Comparison of ENCODE assay signal across 26 mouse cellular contexts in the genomic region with DNA sequence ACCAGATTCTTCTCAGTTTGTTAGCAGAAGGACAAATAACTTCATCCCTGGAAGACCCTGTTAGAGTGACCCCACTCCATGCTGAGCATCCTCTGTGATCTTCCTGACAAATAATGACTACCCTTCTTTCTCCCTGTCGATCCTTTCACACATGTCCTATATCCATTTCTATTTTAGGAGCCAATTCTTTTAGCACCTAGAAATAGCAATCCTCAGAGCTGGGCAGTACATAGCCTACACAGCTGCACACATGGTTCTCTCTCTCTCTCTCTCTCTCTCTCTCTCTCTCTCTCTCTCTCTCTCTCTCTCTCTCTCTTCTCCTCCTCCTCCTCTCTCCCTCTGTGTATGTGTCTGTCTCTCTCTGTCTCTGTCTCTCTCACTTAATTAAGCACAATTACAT.
"Had no signal": no experiment of that assay in that cellular context is flagged by ENCODE, and none has a peak within 500 bp of the region (broad histone marks: within the 10 kb centered on the region; RNA-seq: fewer than 3 reads in every experiment).

No protein-coding gene starts in this region.

- H3K9me3 ChIP-seq: heart, embryonic 10.5 days; heart, embryonic 12.5 days; hindbrain, embryonic 10.5 days; hindbrain, embryonic 12.5 days; intestine, embryonic 15.5 days; limb, embryonic 10.5 days; limb, embryonic 12.5 days had no signal

- ATAC-seq: hindbrain, embryonic 16.5 days; inflammation-experienced regulatory T-cells, adult 6 months; intestine, embryonic 15.5 days; intestine, postnatal 0 days had no signal

- H3K36me3 ChIP-seq: heart, embryonic 10.5 days; heart, embryonic 12.5 days; hindbrain, embryonic 10.5 days; hindbrain, embryonic 12.5 days; intestine, embryonic 15.5 days; limb, embryonic 10.5 days; limb, embryonic 12.5 days had no signal

- H3K27me3 ChIP-seq: heart, embryonic 12.5 days; hindbrain, embryonic 12.5 days; intestine, embryonic 15.5 days; limb, embryonic 12.5 days had no signal

- H3K4me3 ChIP-seq: gastrocnemius, adult 2 months; heart, embryonic 10.5 days; heart, embryonic 12.5 days; hindbrain, embryonic 10.5 days; hindbrain, embryonic 12.5 days; intestine, embryonic 15.5 days; layer of hippocampus, adult 2 months; left cerebral cortex, adult 2 months; limb, embryonic 10.5 days; limb, embryonic 12.5 days had no signal

- H3K4me1 ChIP-seq: heart, embryonic 10.5 days; heart, embryonic 12.5 days; hindbrain, embryonic 10.5 days; hindbrain, embryonic 12.5 days; intestine, embryonic 15.5 days; limb, embryonic 10.5 days; limb, embryonic 12.5 days had no signal

- H3K4me2 ChIP-seq: heart, embryonic 12.5 days; hindbrain, embryonic 12.5 days; hindbrain, embryonic 14.5 days; intestine, embryonic 15.5 days; limb, embryonic 12.5 days; liver, embryonic 11.5 days had no signal

- H3K27ac ChIP-seq: gastrocnemius, adult 2 months; heart, embryonic 10.5 days; hindbrain, embryonic 10.5 days; hindbrain, embryonic 12.5 days; hindbrain, embryonic 14.5 days; intestine, embryonic 15.5 days; layer of hippocampus, adult 2 months; limb, embryonic 10.5 days; limb, embryonic 12.5 days had no signal

- DNase-seq: gastrocnemius, adult 2 months; gastrocnemius, postnatal 10 days; gastrocnemius, postnatal 25 days; heart, adult 18-20 months; heart, postnatal 10 days; heart, postnatal 4 days; kidney, adult 18-20 months; kidney, adult 8-10 months; kidney, postnatal 10 days; kidney, postnatal 25 days; kidney, postnatal 4 days; liver had no signal

- H3K9ac ChIP-seq: heart, embryonic 12.5 days; hindbrain, embryonic 12.5 days; hindbrain, embryonic 14.5 days; intestine, embryonic 15.5 days; limb, embryonic 12.5 days had no signal
